Mouse (Mus musculus): Measurements from ENCODE around the gene Actr2.

The Actr2 gene

DNA sequence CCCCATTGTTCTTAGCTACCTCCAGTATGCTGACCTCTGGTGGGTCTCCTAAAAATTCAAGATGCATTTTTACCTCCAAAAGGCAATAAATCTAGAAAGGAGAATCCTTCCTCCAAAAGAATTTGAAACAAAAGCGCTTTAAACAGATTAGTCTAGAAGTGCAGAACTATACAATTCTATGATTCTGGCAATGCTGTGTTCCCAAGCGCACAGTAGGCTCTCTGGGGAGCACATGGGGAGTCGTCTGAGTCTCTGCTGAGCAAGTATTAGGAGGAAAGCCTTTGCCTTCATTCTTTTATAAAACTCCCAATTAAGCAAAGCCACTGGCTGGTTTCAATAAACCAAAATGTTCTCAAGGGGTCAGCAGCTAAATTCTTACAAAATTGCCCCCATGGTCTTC, 58.8 kb downstream of the Actr2 start:
- intact Hi-C loops (cut with DNase I): no loop called here

DNA sequence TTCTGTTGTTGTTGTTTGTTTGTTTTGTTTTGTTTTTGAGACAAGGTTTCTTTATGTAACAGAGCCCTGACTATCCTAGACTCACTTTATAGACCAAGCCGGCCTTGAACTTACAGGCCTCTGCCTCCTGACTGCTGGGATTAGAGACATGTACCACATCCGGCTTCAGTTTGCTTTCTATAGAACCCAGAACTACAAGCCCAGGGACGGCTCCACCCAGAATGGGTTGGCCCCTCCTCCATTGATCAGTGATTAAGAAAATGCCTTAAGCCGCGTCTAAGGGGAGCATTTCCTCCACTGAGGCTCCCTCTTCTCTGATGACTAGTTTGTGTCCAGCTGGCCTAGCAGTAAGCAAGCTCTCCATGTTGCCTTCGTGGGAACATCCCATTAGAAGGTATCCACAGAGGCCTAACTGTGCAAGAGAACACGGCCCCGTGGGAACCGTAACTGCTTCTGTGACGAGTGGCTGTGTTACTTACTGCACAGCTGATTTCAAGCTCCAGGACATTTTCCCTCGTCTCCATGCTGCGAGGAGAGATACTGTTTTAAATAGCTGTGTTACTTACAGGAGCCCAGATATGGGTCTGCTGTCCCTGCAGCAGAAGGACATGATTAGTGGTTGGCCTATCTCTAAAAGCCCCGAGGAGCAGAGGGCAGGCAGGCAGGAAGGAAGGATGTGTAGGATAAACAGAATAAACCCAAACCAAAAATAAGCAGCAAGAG, 59.7 kb downstream of the Actr2 start:
- intact Hi-C loops (cut with DNase I): no loop called here

DNA sequence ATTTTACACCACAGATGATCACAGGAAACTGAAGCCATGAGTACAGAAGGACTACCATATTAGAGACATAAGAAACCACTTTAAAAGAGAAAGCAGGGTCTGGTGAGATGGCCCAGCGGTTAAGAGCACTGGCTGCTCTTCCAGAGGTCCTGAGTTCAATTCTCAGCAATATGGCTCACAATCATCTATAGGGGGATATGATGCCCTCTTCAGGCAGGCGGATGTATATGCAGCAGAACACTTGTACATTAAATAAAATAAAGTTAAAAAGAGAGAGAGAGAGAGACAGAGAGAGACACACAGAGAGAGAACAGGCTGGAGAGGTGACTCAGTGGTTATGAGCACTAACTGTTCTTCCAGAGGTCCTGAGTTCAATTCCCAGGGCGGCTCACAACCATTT, 67.1 kb downstream of the Actr2 start:
- intact Hi-C loops (cut with DNase I): no loop called here

DNA sequence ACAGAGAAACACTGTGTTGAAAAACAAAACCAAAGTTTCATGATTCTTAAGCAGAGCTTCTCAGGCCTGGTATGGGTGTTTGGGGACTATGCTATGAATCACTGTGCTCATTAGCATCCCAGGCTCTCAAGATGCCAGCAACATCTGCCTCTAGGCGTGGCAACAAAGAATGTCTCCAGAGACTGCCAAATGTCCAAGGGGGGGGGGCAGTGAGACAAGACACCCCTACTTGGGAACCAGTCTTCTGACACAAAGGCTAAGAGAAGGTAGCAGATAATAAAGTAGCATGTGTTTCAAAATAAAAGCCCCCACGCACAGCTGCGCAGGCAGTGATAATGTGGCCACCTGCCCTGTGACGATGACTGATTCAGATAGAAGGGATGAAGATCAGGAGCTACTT, 69.5 kb downstream of the Actr2 start:
- intact Hi-C loops (cut with DNase I): loop anchor here (5.0 kb wide), 1 partner anchor 71 kb away; no protein-coding TSS in a partner anchor

DNA sequence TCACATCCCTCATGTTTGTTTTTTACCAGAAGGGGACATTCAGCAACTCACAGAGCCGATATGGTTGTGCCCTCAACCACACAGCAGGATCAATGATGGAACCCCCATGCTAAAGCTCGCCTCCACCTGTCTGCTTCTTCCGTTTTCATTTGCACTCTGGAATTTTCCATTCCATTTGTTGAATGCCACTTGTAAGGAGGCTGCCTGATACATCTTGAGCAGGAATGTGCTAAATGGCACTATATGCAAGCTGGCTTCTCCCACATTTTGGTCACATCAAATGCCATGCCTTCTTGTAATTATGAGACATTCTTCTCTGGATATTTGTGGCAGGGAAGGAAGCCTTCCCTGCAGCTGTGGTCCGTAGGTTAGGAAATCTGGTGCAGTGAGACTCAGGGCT, 70.6 kb downstream of the Actr2 start:
- intact Hi-C loops (cut with DNase I): loop anchor here (5.0 kb wide), 1 partner anchor 70 kb away; no protein-coding TSS in a partner anchor

DNA sequence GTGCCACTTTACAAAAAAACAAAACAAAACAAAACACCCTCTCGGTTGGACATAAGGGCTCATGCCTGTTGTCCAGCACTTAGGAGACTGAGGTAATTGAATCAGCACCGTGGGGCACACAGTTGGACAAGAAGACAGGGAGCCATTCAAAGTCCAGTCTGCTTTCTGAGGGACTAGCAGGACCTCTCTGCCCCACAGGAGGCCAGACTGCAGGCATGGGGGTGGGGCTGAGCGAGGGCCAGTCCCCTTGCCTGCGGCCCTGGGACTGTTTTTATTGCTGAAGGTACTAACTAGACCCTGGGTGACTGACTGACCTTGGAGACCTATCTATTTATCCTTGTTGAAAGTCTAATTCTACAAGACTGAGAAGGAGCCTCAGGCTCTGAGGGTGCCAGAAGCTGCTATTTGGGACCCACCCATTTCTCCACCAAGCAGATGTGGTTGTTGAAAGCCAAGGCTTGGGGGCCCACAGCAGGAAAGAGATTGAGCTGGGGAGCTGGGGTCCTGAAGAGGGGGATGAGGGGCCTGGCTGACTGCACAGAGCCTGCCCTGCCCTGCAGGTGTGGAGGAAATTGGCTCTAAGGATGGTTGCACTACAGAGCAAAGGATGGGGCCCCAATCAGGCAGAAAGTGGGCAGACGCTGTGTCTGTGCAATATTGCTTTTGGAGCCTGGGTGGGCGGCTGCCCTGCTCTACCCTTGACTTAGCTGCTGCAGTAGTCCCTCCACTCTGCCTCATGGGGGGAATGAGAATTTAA, 71.4 kb downstream of the Actr2 start:
- intact Hi-C loops (cut with DNase I): loop anchor here (5.0 kb wide), 1 partner anchor 69 kb away; no protein-coding TSS in a partner anchor

DNA sequence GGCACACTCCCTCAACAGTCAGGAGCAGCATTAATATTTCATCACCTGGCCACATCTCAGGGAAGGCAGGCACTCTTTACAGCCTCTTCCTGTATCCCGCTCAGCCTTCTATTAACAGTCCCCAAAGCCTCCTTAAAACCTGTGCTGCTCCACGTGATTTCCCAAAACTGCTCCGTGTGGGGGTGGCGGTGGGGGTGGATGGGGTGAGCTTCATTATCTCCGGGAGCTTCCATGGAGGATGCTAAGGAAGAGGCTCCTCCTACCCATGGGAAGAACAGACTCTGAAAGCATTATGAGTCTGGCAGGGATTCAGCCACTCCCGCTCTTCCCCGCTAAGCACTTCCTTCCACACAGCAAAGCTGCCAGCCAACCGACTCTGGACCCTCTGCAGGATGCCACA, 74.0 kb downstream of the Actr2 start:
- intact Hi-C loops (cut with DNase I): no loop called here

DNA sequence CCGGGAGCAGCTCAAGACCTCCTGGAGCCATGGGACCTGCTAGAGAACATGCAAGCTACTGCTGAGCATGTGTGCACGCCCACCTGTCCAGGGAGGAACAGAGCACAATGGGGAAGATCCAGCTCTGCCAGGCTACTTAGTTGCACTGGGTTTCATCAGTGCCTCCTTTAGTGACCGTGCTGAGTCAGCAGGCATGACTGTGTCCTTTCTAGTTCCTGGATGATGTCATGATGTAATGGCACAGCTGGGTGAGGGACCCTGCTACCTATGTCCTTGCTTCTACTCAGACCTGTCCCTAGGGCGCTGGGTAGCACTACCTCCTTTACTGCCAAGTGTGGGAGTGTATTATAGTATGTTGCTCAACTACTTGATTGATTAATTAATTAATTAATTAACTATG, 75.0 kb downstream of the Actr2 start:
- intact Hi-C loops (cut with DNase I): no loop called here

DNA sequence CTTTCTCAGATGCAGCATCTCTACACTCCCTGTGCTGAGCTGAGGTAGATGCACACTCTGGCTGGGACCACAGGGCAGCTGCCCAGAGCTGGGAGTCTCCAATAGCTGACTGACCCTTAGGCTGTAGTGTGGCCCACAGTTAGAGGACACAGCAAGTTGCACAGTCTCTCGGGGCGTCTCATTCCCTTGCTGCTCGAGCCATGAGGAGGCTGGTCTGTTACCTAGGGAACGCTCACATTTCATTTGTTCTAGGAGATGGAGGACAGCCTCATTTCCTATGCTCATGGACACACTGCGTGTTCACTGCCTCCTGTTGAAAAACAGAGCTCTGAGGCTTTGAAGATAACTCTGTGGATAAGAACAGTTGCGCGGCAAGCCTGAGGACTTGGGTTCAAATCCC, 76.7 kb downstream of the Actr2 start:
- intact Hi-C loops (cut with DNase I): no loop called here

DNA sequence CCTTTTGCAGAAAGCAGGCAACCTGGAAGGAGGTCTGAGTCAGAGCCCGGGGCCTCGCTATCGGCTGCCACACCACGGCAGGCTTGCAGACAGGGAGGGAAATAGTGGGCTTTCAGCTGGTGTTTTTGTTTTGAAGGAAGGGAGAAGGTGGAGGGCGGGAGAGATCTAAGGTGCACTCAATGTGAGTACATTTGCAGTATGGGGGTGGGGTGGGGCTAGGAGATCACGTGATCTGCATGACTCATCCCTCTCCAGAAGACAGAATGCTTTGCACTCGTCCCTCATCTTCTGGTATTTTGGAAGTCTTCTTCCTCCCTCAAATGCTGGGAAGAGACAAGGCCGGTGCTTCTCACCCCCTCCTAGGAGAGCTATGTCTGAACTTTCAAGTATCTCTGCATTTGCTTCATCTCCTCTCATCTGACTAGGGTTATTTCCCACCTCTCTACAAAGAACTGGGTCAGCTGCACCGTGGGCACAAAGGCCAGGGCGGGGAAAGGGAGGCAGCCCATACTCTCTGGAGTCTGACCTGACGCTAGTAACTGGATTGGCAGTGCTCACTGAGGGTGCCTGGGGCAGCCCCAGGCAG, 77.3 kb downstream of the Actr2 start:
- intact Hi-C loops (cut with DNase I): no loop called here

DNA sequence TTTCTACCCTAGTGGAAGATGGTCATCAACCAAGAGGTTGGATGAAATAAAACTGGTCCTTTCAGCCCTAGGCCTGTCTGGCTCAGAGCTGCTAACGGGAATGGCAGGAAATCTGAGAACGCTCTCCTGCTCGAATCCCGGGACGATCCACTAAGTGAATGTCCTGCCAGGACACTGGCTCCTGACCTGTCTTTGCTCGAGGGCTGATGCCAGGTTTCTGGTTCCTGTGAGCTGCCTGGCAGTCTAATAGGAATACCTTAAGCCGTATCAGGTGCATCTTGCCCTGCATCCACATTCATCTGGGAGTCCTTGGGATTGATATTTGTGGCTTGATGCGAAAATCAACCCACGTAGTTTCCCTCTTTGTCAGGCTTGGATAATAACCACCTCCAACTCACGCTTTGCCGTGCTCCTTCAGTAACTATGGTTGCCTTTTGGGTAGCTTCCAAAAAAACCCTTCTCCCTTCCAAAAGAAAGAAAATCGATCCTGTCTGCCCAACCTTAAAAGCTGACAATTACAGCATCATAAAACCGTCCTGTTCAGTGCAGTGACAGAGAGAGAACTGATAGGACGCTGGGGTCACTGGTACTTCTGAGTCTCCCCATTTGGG, 78.3 kb downstream of the Actr2 start:
- intact Hi-C loops (cut with DNase I): no loop called here

DNA sequence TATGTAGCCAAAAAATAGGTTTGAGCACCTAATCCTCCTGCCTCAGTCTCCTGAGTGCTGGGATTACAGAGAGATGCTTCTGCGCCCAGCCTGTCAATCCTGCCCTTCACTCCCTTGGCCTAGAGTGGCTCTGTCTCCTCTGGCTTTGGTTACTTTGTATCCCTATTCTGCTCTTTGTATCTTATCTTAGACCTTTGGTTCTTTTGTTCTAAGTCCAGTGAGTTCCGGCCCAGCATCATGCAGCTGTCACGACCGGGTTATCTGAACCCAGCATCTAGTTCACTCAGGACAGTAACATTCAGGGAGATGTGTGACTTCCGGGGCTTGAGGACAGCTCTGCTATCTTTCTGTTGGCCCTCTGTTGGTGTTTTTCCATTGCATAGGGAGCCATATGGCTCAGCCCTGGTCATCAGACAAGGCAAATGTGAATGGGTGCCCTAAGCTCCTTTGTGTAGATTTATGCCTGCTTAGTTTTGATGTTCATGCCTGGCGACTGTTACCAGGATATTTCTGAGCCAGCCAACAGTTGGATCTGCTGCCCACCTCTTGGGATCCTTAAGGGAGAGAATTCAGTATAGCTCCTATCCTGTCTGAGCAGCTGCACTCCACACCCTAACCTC, 79.1 kb downstream of the Actr2 start:
- intact Hi-C loops (cut with DNase I): no loop called here

DNA sequence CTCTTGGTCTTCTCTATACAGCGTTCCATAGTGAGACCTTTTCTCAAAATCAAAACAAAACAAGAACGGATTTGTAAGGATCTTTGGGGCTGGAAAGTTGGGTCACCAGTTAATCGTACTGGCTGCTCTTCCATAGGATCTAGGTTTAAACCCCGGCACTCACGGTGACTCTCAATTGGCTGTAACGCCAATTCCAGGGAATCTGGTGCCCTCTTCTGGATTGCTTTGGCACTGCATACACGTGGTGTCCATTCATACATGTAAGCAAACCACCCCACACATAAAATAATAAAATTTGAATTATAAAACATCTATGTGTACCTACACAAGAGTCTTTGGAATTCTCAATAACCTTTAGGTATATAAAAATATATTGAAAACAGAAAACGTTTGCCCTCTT, 81.2 kb downstream of the Actr2 start:
- intact Hi-C loops (cut with DNase I): loop anchor here (2.0 kb wide), 1 partner anchor 201 kb away; no protein-coding TSS in a partner anchor

DNA sequence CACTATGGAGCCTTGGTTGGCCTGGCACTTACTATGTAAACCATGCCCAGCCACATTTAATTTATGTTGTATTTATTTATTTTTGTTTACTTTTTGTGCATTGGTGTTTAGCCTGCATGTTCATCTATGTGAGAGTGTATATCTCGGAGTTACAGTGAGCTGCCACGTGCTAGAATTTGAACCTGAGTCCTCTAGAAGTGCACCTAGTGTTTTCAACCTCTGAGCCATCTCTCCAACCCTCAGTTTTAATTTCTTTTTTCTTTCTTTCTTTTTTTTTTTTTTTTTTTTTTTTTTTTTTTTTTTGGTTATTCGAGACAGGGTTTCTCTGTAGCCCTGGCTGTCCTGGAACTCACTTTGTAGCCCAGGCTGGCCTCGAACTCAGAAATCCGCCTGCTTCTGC, 81.7 kb downstream of the Actr2 start:
- intact Hi-C loops (cut with DNase I): loop anchor here (2.0 kb wide), 1 partner anchor 200 kb away; no protein-coding TSS in a partner anchor

DNA sequence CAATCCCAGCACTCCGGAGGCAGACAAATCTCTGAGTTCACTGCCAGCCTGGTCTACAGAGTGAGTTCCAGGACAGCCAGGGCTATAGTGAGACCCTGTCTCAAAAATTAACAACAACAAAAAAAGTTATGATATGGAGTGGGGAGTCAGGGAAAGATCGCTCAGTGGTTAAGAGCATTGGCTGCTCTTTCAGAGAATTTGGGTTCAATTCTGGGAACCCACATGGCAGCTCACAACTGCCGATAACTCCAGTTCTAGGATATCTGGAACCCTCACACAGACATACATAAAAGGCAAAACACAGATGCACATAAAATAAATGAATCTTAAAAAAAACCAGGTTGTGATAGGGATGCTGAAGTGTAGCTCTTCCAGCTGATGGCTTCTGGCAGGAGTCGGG, 83.7 kb downstream of the Actr2 start:
- intact Hi-C loops (cut with DNase I): loop anchor here (5.0 kb wide), 1 partner anchor 107 kb away; the partner anchor contains the start of gene Spred2

DNA sequence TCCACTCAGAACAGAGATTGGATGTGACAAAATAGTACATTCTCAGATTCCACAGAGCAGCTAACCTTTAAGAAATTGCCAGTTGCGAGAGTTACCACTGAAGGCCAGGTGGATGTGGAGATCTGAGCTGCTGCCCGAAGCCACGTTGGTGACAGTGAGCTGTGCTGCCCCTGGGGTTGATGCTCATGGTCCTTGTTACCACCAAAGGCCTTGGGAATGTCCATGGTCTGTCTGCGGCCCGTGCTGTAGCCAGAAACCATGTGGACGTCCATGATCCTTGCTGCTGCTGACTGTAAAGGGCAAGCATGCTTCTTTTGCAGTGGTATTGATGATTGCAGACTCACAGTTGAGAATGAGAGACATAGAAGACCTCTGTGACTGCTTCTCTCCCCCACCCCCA, 84.3 kb downstream of the Actr2 start:
- intact Hi-C loops (cut with DNase I): loop anchor here (5.0 kb wide), 1 partner anchor 106 kb away; the partner anchor contains the start of gene Spred2

DNA sequence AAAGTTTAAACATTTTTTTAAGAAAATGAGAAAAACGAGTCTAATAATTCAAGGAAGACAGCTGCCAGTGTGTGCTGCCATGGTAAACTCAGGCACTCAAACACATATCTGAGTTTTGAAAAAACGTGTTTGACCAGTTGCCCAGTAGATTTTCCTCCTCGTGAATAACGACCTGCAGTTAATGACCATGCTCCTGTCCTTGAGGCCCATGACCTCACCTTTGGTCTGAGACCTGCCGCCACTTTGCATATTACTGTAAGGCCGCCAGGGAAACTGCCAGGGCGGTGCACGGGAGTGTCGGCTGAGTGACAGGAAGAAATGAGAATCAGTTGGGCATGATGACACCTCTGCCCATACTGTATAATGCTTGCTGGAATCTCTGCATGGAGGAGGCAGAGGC, 85.0 kb downstream of the Actr2 start:
- intact Hi-C loops (cut with DNase I): loop anchor here (5.0 kb wide), 1 partner anchor 105 kb away; the partner anchor contains the start of gene Spred2

DNA sequence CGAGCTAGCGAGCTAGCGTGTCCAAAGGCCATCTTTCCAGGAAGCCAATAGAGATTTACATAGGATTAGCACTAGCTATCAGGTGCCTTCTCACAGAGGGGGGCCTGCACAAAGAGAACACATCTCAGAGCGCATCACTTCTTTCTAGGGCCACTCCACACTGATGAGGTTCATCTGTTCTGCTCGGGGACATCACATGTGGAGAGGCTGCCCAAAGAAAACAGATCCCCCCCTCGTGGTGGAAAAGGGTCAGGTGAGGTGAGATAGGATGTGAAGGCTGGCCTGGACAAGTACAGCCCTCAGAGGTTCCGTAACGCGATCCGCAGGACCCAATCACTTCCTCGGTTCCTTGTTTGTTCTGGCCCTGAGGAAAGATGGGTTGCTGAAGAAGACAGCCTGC, 86.8 kb downstream of the Actr2 start:
- intact Hi-C loops (cut with DNase I): loop anchor here (5.0 kb wide), 1 partner anchor 104 kb away; the partner anchor contains the start of gene Spred2

DNA sequence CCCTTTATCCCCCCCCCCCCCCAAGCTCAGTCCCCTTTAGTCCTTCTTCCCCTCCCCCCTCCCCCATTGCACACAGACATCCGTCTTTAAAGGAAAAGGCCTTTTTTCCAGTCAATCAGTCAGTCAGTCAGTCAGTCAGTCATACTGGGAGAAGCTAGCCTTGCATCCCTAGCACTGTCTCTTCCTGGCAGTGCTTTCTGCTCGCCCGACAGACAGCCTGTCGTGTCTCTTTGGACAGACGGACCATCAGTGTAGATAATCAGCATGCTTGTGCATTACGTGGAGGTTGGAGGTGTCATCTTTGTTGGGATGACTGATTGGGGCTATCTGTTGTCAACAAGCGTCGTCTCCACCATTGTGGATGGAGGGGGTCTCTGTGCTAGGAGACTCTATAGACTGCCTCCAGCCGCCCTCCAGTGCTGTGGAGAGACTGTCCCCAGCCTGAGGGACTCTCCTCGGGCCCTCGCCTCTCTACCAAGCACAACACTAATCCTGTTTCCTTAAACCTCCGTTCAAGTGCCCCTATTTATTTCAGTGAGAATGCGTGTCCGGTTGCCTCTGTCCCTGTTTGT, 89.7 kb downstream of the Actr2 start:
- intact Hi-C loops (cut with DNase I): no loop called here

DNA sequence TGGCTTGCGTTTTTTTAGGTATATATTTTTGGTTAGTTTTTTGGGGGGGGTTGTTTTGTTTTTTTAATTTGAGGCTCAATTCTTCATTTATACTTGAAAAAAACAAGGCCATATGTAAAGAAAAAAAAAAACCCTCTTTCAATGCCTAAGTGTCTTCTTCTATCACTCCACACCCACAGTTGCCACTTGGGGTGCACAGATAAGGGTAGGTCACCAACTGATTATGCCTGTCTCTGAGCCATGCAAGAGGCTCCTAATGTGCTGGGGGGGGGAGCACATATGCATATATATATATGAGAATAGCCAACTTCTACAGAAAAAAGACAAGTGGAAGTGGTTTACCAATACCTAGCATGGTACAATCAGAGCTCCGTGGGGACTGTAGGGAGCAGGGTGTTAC, 90.3 kb downstream of the Actr2 start:
- intact Hi-C loops (cut with DNase I): no loop called here

DNA sequence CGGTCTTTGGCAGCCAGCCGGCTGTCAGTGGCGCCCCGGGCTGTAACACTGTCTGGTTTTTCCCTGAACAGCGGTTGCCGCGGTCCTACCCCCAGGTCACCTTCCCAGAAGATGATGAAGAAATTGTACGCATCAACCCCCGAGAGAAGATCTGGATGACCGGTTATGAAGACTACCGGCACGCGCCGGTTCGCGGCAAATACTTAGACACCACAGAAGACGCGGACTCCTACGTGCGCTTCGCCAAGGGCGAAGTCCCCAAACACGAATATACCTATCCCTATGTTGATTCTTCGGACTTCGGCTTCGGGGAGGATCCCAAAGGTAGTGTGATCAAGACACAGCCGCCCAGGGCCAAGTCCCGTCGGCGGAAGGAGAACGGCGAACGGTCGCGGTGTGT, 92.0 kb downstream of the Actr2 start:
- intact Hi-C loops (cut with DNase I): no loop called here

Data from adrenal gland (tissue).